Mouse (Mus musculus): ENCODE data around the gene Cacna1s.

Cacna1s gene

DNA sequence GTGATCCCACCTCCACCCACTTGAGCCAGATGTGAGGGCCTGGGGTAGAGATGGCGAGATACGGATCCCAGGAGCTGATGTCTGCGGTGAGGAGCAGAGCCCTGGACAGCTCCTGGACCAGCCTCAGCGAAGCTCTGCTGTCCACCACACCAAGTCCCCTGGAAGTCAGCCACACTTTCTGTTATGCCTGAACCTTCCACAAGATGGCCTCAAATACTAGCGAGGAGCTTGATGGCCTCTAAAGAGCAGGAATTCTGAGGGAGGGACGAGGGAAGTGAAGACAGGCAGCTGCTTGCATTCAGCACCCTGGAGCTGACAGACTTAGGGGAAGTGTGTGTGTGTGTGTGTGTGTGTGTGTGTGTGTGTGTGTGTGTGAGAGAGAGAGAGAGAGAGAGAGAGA lies 1.1 kb upstream of the Cacna1s start:
- DNase-seq, result peak; percentile 71

DNA sequence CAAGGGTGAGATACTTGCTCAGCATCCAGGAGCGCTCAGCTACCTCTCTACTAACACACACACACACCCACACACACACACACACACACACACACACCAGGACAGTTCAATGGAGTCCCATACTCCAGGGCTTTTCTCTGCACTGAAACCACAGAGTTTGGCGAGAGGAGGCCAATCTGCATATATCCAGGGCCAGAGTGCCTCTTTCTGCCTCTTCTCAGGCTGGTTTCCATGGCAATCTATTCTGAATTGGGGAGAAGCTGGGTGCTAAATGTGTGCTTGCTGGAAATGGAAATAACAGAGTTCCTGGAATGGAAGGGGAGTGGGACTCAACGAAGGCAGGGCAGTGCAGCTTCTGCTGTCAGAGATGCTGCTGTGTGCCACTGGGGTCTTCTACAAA lies 3.2 kb downstream of the Cacna1s start:
- peak; percentile 64 for DNase-seq

DNA sequence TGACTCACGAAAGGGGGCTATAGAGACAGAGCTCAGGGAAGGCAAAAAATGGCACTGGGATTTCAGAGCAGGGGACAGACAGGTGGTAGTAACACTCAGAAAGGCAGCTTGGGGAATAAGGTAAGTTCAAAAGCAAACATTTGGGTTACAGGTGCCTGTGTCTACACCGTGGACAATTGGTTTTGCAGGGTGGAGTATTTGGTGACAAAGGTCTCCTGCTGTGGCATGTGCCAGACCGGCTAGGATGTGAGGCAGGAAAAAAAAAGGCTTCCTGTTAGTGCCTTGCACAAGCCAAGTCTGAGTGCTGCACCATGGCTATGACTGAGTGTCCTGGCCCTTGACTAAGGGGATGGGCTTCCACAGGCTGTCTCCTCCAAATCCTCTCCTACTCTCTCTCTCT lies 6.0 kb downstream of the Cacna1s start:
- no peak for DNase-seq

DNA sequence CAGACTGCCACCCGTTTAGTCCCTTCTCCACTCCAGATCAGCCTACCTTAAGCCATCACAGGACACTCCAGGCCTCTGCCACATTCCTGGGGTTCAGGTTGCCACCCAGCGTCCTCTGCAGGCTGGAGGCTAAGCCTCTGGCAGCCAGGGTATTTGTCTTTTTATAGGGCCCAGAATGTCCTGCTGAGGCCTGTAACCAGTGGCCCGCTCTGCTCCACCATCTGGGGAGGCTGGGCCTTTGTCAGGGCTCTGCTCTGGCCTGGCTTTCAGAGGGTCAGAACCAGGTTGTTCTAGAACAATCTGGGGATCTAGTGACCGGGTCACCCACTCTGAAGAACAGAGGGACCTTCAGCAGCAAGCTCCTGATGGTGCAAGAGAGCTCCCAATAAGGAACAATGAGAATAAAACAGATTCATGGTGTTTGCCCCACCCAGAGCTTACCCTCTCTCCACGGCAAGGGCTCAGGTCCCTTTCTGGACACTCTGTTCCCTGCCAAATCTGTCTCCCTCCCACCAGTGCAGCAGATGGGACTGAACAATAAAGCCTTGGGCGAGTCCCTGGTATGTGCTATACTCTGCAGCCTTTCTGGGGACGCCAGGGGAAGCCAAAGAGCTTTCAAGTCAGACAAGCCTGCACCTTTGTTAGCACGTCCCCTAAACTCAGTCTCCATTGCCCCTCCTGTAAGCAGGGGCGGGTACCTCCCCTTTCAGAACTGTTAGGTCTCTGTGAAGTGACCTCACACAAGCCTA lies 8.7 kb downstream of the Cacna1s start:
- DNase-seq, result peak; percentile 77

DNA sequence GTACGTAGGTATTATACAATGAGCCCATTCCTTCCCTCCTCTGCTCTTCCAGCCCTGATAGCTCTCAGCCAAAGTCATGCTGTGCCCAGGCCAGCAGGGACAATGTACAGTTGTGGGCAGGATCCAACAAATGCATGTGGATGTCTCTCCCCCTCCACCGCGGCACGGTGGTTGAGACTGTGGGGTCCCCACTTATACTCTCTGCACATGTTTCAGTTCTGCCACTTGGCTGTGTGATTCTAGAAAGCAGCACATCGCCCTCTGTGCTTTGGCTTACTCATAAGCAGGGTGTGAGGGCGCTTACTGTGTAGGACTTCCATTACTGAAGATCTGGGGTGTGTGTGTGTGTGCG lies 9.2 kb downstream of the Cacna1s start:
- no peak for DNase-seq

DNA sequence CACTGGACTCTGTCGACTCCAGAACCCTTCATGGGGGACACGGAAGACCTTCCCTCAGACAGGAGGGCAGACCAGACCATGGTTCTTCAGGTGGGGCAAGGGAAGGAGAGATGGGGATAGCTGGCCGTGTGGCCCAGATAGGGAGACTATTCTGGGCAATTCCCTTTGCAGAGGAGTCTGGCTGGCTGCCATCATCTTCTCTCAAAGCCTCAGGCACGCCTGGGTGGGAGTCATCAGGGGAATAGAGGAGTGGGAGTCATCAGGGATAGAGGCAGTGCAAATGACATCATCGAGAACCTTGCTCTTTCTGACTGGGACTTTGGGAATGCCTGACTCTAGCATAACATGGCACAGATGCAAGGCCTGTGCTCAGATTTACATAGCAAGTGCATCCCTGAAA lies 11.4 kb downstream of the Cacna1s start:
- no peak for DNase-seq

DNA sequence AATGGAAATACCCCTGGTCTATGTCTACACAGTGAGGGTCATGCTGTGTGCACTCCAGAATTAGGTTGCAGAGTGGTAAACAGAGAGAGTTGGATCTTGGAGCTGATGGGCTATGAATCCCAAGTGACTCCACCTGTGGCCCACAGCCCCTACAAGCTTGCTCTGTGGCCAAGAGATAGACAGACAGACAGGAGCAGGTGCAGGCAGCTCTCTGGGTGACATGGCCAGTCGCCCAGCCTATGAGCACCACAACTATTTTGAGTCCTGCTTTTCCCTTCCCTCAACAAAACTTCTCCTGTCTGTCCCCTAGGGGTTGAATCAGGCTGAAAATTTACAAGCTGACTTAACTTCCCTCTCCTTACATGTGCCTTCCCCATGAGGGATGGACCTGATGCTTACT lies 14.1 kb downstream of the Cacna1s start:
- no peak for DNase-seq

DNA sequence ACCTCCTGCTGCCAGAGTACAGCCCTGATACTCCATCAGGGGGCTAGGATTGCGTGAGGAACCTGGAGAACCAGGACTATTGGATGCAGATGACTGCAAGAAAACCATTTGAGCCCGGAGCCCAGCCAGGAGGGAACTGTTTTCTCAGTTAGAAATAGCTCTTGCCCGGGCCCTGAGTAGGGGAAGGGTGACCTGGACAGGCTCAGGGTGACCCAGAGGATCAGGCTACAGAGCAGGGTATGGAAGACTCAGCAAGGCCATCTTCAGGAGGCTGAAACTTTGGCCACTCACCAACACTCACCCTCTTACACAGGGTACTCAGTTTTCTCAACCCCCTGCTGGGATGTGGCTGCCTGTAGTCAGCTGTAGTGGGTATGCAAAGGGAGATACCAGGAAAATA lies 15.0 kb downstream of the Cacna1s start:
- no peak for DNase-seq

DNA sequence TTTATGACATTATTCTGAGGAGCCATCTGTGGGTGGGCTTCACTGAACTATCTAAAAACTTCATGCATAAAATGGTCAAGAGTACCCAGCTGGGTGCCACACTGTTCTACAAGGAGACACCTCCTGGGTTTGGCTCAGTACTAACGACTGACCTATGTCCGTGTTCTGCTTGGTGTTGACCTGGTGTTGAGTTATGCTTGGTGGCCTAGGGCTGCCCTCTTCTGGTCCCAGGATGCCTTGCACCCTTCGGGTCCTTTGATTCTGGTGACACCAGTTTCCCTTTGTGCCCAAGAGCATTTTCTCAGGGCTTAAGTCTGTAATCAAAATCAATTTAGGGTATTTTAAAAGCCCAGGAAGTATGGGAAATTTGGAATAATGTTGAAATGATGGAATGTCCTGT lies 23.5 kb downstream of the Cacna1s start:
- no peak for DNase-seq

DNA sequence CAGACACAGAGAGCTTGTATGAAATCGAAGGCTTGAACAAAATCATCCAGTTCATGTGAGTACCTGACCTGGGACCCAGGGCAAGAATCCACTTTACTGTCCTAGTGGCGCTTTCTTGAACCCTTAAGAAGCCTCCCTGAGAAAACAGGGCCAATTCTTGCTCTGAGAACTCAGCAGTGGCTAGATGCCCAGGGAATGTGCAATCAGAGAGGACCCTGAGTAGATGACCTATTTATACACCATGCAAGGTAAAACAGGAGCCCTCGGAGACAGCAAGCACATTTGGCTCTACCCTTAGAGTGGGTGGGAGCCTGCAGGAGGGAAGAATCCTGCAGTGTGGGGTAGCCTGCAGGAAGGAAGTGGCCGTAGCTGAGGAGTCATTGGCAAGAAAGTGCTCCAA lies 25.1 kb downstream of the Cacna1s start:
- DNase-seq, result no peak

DNA sequence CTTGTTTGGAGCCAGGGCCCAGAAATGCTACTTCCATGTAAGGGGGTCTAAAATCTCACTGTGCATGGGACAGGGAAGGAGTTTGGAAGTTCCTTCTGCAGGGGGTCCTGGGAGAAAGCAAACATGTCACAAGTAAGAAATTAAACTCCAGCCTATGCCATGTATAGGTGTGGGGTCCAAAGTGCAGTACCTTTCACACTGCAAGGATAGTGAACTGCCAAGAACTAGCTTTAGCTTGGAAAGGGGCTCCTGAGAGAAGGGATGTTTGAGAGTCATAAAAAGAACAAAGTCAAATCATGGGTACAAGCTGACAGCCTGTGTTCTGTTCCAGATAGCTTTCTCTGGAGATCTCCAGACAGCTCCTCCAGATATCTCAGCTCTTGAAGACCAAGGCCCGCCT lies 28.6 kb downstream of the Cacna1s start:
- DNase-seq, result no peak

DNA sequence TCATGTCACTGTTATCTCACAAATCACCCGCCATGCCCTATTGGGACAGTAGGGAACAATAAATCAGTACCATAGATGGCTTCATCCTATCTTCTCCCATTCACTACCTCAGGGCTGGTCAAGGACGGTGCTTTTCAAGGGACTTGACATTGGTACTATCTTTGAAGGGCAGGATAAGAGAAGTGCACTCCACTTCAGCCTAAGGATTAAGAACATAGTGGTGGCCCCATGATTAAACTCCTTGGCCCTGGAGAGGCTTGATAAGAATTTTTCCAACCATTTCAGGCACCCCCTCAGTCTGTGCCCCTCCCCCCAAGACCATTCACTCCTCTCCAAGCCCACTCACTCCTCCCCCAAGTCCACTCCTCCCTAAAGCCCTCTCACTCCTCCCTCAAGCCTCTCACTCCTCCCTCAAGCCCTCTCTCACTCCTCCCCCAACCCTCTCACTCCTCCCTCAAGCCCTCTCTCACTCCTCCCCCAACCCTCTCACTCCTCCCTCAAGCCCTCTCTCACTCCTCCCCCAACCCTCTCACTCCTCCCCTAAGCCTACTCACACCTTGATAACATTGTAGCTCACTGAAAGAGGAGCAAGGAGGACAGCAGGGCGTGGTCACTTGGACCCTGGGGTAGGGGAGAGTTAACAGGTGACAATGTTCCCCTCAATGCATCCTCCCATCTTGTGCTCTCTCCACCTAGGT lies 33.6 kb downstream of the Cacna1s start:
- DNase-seq, result no peak

DNA sequence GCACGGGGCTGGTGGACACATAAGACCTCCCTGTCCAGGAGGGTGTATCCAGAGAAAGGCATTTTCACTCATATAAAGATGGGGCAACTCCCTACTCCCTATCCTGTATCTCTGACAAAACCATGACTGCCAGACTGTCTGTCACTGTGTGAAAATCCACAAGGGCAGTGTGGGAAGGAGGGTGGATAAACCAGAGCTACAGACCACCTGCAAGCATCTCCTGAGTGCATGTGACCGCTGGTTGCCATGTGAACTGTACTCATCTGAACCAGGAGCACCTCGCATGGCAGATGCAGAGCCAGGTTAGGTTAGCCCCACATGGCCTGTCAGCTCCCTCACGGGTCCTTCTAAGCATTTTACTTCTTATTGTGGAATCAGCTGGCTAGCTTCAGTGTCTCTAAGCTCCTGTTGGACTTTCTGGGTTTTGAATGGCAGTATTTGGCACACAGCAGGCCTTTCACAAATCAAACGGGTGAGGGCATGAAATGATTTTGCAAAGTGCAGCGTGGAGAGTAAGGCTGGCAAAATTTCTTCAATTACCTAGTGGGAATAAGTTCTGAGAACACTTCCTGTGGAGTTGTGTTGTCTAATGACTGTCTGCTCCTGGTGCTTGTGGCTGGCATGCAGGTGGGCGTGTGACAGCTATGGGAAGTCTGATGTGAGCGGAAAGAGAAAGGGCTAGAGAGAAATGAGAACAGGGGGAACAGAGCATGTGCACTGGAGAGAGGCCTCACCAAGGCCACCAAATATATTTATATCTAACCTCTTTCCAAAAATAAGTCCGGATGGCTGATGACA lies 37.0 kb downstream of the Cacna1s start:
- DNase-seq, result no peak

DNA sequence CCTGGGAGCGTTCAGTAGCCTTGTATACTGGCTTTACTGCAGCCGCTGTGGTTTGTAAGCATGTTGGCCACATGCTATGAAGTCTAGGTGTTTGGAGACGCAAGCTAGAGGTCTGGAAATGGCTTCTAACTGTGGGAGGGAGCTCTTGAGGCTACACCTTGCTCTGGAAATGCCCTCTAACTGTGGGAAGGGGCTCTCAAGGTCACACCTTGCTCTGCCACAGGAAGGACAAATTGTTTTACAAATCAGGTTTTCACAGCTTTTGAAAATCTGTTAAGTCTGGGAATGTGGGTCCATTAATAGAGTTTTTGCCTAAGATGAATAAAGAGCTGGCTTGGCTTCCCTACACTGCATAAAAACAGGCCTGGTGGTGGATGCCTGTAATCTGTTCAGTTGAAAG lies 41.2 kb downstream of the Cacna1s start:
- no peak for DNase-seq

DNA sequence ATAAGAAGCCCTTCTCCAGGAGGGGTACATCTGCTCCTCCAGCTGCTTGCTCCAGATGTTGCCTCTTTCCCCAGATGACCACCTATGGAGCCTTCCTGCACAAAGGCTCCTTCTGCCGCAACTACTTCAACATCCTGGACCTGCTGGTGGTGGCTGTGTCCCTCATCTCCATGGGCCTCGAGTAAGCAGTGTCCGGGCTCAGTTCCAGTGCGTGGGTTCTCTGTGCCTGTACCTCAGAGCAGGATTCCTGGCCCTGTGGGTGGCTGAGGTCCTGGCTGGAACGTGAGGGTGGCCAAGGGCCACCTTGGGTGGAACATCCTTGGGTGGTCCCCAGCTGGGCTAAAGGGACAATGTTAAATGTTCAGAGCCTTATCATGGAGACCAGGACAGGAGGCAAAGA lies 42.3 kb downstream of the Cacna1s start:
- DNase-seq, result no peak

DNA sequence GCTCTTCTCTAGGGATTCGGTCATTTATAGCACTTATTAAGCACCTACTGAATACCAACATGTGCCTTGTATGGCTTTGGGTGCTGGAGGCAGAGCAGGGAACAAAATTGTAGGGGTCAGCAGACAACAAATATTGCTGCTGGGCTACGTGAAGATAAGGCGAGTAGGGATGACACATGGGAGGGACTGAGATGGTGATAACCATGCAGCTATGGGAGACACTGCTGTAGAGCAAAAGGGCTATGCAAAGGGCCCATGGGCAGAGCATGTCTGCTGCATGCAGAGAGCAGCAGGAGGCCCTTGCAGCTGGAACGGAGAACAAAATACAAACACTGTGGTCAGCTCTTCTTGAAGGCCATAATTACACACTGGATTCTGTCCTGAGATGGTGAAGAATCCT lies 49.5 kb downstream of the Cacna1s start:
- no peak for DNase-seq

DNA sequence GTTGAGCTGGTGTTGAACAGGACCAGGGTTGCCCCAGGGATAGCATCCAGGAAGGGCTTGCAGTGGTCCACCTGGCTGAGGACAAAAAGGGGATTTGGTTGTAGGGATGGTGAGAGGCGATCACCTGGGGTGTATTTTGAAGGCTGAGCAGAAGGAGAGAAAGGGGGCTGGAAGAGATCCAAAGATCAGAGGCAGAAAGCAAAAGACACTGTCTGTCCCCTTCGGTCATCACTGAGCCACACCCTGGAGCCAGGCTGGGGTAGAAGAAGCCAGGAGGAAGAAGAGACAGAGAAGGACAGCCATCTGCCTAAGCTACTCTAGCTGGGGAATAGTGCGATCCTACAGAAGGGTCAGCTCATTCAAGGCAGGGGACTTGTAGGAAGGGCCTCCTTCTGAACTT lies 50.0 kb downstream of the Cacna1s start:
- DNase-seq, result no peak

DNA sequence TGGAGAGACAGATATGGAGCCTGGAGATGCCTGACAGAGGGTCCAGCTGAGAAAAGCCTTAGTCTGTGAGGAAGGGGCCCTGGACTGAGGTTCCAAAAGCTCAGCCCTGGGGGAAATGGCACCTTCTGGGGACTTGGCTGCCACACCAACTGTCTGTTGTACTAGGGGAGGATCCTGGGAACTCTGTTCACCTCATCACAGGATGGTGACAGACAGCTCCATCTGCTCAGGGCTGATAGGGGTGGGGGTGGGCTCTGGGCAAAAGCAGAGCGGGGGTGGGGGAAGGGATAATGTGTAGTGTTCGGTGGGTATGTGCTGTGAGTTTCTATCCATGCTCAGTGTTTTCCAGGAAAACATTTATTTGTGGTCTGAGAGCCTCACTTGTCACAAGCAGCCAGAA lies 50.4 kb downstream of the Cacna1s start:
- no peak for DNase-seq

DNA sequence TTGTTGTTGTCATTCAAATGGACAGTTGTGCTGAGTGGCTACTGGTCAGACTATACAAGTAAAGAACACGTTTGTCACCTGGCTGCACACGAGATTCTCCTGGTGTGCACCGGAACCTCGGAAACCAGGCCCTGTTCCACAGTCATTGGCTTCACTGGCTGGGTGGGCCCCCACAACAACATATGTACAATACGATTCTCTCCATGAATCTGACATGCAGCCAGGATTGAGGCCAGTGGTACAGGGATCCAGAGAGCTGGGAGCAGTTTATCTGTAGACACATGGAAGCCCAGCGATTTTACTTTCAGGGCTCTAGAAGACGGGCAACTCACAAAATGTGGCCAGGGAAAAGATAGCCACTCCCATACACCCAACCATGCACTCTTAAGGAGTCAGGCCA lies 51.1 kb downstream of the Cacna1s start:
- no peak for DNase-seq

DNA sequence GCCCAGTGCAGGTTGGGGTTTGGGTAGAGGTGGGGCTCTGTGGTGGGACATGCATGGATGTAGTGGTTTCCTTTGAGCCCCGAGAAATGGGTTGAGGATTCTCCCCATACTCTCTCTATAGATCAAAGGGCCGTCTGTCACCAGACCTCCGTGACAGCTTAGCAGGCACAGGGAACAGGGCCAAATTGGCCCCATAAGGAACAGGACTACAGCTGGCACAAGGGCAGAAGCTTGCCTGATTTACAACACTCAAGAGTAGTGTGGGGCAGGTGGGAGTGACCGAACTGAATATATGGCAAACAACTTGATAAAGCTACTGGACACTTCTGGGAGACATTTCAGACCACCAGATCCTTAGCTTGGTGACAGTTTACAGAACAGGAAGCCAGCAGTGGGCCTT lies 52.2 kb downstream of the Cacna1s start:
- DNase-seq, result no peak

DNA sequence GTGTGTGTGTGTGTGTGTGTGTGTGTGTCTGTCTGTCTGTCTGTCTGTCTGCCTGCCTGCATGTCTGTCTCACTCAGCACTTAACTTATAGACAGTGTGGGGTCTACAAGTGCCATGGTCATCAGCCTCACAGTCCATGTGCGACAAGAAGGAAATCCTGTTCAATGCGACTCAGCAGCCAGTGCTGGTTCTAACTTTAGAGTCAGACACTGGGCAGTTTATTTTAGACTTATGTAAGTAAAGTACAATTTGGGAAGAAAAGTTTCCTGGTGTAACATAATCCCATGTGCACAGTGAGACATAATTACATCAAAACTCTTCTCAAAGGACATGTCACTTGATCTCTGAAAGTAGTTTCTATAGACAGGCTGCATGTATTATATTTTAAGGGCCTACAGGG lies 56.9 kb downstream of the Cacna1s start:
- no peak for DNase-seq

DNA sequence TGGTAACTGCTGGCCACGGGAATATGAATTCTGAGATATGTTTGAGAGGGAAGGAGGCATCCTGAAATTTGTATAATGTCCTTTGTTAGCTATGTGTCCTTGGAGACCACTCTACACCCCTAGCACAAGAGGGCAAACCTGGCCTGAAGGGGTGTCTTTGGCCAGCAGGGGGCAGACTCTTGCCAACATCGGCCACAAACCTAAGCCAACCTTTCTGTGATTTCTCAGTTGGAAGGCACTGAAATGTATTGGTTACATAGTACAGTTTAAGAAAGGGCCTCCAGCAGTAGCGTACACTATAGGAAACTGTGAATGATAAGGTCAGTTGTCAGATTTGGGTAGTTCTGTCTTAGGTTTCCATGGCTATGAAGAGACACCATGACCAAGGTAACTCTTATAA lies 63.6 kb downstream of the Cacna1s start:
- peak; percentile 65 for DNase-seq

DNA sequence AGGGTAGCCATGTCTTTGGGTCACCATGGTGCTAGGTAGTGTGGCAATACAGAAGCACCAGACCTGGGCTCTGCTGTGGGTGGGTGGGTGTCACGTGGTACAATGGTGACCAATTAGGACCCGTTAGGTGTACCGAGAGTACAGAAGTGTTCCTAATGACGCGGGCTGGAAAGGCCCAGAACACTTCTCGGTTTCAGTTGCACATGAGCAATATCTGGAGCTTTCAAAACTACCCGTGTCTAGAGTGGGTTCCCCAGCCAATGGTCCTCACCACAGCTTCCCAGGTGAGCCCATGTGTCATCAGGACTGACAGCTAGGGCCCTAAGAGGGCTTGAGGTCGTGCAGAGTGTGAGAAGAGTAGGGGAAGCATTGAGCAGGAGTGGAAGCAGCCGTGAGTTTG lies 64.5 kb downstream of the Cacna1s start:
- DNase-seq, result no peak

DNA sequence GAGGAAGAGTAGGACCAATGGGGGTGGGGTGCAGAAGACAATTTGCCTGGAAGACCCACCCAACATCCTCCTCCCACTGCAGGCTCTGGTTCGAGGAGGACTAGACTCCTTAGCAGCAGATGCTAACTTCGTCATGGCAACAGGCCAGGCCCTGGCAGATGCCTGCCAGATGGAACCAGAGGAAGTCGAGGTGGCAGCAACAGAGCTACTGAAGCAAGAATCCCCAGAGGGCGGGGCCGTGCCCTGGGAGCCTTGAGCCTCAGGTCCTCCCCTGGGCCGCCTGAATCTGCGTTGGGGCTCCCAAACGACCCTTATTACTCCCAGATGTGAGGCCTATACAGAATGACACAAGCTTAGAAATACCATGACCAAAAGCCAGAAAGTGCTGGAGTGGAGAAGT lies 66.3 kb downstream of the Cacna1s start:
- peak; percentile 82 for DNase-seq
